Mouse (Mus musculus) myocyte (in vitro differentiated cells): Measurements from ENCODE around the gene Fam168a.

Experiments
- POLR2A ChIP-seq: IDR thresholded peaks from one replicate; pipeline ENCODE4 v1.6.1; 2011; ENCODE audit warnings: low read depth, mild to moderate bottlenecking, control low read depth, moderate library complexity; ENCODE audit not compliant: insufficient read length
- REST ChIP-seq: IDR thresholded peaks from one replicate; pipeline ENCODE4 v1.6.1; 2011; ENCODE audit warnings: mild to moderate bottlenecking, control low read depth, moderate library complexity; ENCODE audit not compliant: insufficient read depth, insufficient read length
- USF1 ChIP-seq: IDR thresholded peaks from one replicate; pipeline ENCODE4 v1.6.1; 2011; ENCODE audit warnings: low read depth, mild to moderate bottlenecking, control low read depth, moderate library complexity

DNA sequence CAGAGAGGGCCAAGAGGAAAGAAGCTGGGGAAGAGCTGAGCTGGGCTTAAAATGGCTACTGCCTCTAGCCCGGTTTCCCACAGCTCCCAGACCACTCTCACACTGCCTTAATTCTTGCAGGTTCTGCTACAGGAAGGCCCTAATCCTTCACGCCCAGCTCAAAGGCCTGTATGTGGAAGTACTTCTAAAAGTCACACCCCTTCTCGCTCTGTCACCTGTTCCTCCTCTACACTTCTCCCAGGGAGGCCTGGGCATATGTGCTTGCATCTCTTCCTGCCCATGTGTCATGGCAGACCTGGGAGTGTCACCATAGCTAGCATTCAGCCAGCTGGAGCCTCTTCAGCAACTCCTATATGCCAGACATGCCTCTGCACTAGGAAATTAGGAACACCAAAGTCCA, 147.0 kb downstream of the Fam168a start:
- TF ChIP-seq POLR2A: no peak
- TF ChIP-seq USF1: no peak
- TF ChIP-seq REST: no peak
